24 mouse cellular contexts compared by ENCODE assay signal in genomic region chr16:9360741-9361255, GRCm38 (mm10).
DNase-seq lines count a peak whose midpoint lies in the region; ATAC-seq lines count a peak whose summit lies in the region.
"Had no signal": no experiment of that assay in that cellular context is flagged by ENCODE, and none has a peak within 500 bp of the region (broad histone marks: within the 10 kb centered on the region; RNA-seq: fewer than 3 reads in every experiment).

No protein-coding gene starts in this region.

- no peaks in the 10 kb centered on the region for H3K27me3 ChIP-seq in embryonic facial prominence, embryonic 10.5 days (replicated peaks; ENCODE audit: low read depth, poor library complexity, severe bottlenecking)
- H3K27me3 ChIP-seq in forebrain, embryonic 11.5 days (ENCODE audit: control insufficient read depth, insufficient read depth, low read length): no peaks in the 10 kb centered on the region
- H3K27me3 ChIP-seq: embryonic facial prominence, embryonic 13.5 days; forebrain, embryonic 15.5 days; heart, embryonic 12.5 days; hindbrain, embryonic 13.5 days; midbrain, embryonic 15.5 days; neural tube, embryonic 15.5 days had no signal

- no peaks in the 10 kb centered on the region for H3K9me3 ChIP-seq in embryonic facial prominence, embryonic 10.5 days
- H3K9me3 ChIP-seq in forebrain, embryonic 11.5 days (ENCODE audit: control insufficient read depth, low read length): no peaks in the 10 kb centered on the region
- H3K9me3 ChIP-seq: embryonic facial prominence, embryonic 13.5 days; forebrain, embryonic 15.5 days; hindbrain, embryonic 13.5 days; limb, embryonic 10.5 days; midbrain, embryonic 15.5 days; neural tube, embryonic 15.5 days had no signal

- no peaks in the 10 kb centered on the region for H3K4me1 ChIP-seq in embryonic facial prominence, embryonic 10.5 days
- no peaks in the 10 kb centered on the region for H3K4me1 ChIP-seq in forebrain, embryonic 11.5 days (replicated peaks; ENCODE audit: control insufficient read depth, insufficient read depth, low read length)
- H3K4me1 ChIP-seq: embryonic facial prominence, embryonic 13.5 days; forebrain, embryonic 15.5 days; heart, embryonic 12.5 days; hindbrain, embryonic 13.5 days; midbrain, embryonic 15.5 days; neural tube, embryonic 15.5 days had no signal

- H3K36me3 ChIP-seq in embryonic facial prominence, embryonic 10.5 days (replicated peaks): no peaks in the 10 kb centered on the region
- H3K36me3 ChIP-seq in forebrain, embryonic 11.5 days (ENCODE audit: control insufficient read depth, insufficient read depth, low read length): no peaks in the 10 kb centered on the region
- H3K36me3 ChIP-seq: embryonic facial prominence, embryonic 13.5 days; forebrain, embryonic 15.5 days; heart, embryonic 12.5 days; hindbrain, embryonic 13.5 days; limb, embryonic 10.5 days; midbrain, embryonic 15.5 days; neural tube, embryonic 15.5 days had no signal

- H3K9ac ChIP-seq in forebrain, embryonic 11.5 days (ENCODE audit: low read length): no peak overlapping the region
- H3K9ac ChIP-seq: embryonic facial prominence, embryonic 13.5 days; forebrain, embryonic 15.5 days; heart, embryonic 12.5 days; hindbrain, embryonic 13.5 days; liver, postnatal 0 days; midbrain, embryonic 15.5 days; neural tube, embryonic 15.5 days had no signal

- H3K4me2 ChIP-seq in forebrain, embryonic 11.5 days (ENCODE audit: low read depth, low read length, severe bottlenecking): no peak overlapping the region
- H3K4me2 ChIP-seq: embryonic facial prominence, embryonic 13.5 days; forebrain, embryonic 15.5 days; heart, embryonic 12.5 days; hindbrain, embryonic 13.5 days; midbrain, embryonic 15.5 days; neural tube, embryonic 15.5 days had no signal

- intact Hi-C loops in heart, postnatal 10 days (cut with DNase I): no loop called here

- no peak overlapping the region for H3K4me3 ChIP-seq in embryonic facial prominence, embryonic 10.5 days
- H3K4me3 ChIP-seq in forebrain, embryonic 11.5 days (ENCODE audit: low read depth, low read length): no peak overlapping the region
- H3K4me3 ChIP-seq: embryonic facial prominence, embryonic 13.5 days; forebrain, embryonic 15.5 days; gastrocnemius, adult 2 months; heart, embryonic 12.5 days; hindbrain, embryonic 13.5 days; limb, embryonic 10.5 days; midbrain, embryonic 15.5 days; neural tube, embryonic 15.5 days had no signal

- no peak overlapping the region for H3K27ac ChIP-seq in embryonic facial prominence, embryonic 10.5 days (replicated peaks)
- H3K27ac ChIP-seq in forebrain, embryonic 11.5 days (ENCODE audit: low read depth, low read length): no peak overlapping the region
- H3K27ac ChIP-seq: embryonic facial prominence, embryonic 13.5 days; forebrain, embryonic 15.5 days; gastrocnemius, adult 2 months; hindbrain, embryonic 13.5 days; limb, embryonic 10.5 days; midbrain, embryonic 15.5 days; neural tube, embryonic 15.5 days had no signal

- WGBS in embryonic facial prominence, embryonic 10.5 days: 78% methylated on average over 3 of the region's 3 CpGs
- 84% methylated on average over 3 of the region's 3 CpGs for WGBS in forebrain, embryonic 11.5 days

- peak; percentile 68 for DNase-seq in heart, adult 11 months
- no peak for DNase-seq in heart, postnatal 10 days
- peak; percentile 79 for DNase-seq in brain, adult 2 months (ENCODE audit: low read depth, low spot score)
- peak; percentile 35 to 50 for DNase-seq in frontal cortex, postnatal 36 days (ENCODE audit: low spot score in 2 of 2)
- DNase-seq in layer of hippocampus, postnatal 14 days (ENCODE audit: low spot score in 2 of 2): peak; percentile 31 to 65
- DNase-seq in Muller cell, postnatal 12 days (ENCODE audit: inconsistent ontology term): no peak
- no peak for DNase-seq in embryonic facial prominence, embryonic 10.5 days (ENCODE audit: low spot score)
- DNase-seq in forebrain, embryonic 11.5 days (ENCODE audit: low spot score): no peak
- DNase-seq: gastrocnemius, adult 2 months; kidney, adult 2 months; kidney, postnatal 14 days; liver, postnatal 0 days; lung, postnatal 10 days; retina, postnatal 1 day; thymus, adult 18-20 months; thymus, postnatal 4 days had no signal

- ATAC-seq in forebrain, embryonic 11.5 days (replicated peaks; ENCODE audit: low FRiP score): no peak
- ATAC-seq: forebrain, embryonic 15.5 days; inflammation-experienced regulatory T-cells, adult 6 months; liver, postnatal 0 days; midbrain, embryonic 15.5 days had no signal

Comparison
In these comparisons a context has a peak if more than half of its experiments do, and no peak if none do; other contexts are left out.
1. DNase-seq: peak in heart, adult 11 months (single experiment), brain, adult 2 months (single experiment), frontal cortex, postnatal 36 days (2 of 2) and layer of hippocampus, postnatal 14 days (2 of 2); none in heart, postnatal 10 days (0 of 2), Muller cell, postnatal 12 days (single experiment), embryonic facial prominence, embryonic 10.5 days (single experiment) and forebrain, embryonic 11.5 days (single experiment).